Mouse (Mus musculus) kidney, adult 2 months (tissue): Measurements from ENCODE around the gene Cdc42se2. TPM values are rescaled to one million over a fixed set of nuclear protein-coding genes. Genes with fewer than 3 reads are reported as not detected.

ENCODE experiments used
- DNase-seq: peaks from one replicate; pipeline ENCODE4 v3.0.0; 2021
- H3K27ac ChIP-seq: fragments of 200-500 bp; 2 replicates; pipeline ENCODE4 v1.5.1; 2012; ENCODE audit warnings: low read depth, low read length, control low read depth, inconsistent platforms; ENCODE audit not compliant: insufficient read depth
- H3K27me3 ChIP-seq: fragments of 200-500 bp; replicated peaks from 2 replicates; pipeline ENCODE4 v1.6.1; 2012; ENCODE audit warnings: mild to moderate bottlenecking, moderate library complexity, low read length, inconsistent platforms; ENCODE audit not compliant: control insufficient read depth, insufficient read depth
- H3K36me3 ChIP-seq: fragments of 200-500 bp; 2 replicates; pipeline ENCODE4 v1.6.1; 2012; ENCODE audit warnings: mild to moderate bottlenecking, moderate library complexity, low read length, inconsistent platforms; ENCODE audit not compliant: control insufficient read depth, insufficient read depth
- H3K4me1 ChIP-seq: fragments of 200-500 bp; 2 replicates; pipeline ENCODE4 v1.6.1; 2011; ENCODE audit warnings: low read length; ENCODE audit not compliant: control insufficient read depth, insufficient read depth
- H3K4me3 ChIP-seq: fragments of 200-500 bp; 2 replicates; pipeline ENCODE4 v1.5.1; 2011; ENCODE audit warnings: mild to moderate bottlenecking, low read depth, low read length, control low read depth; ENCODE audit not compliant: insufficient read depth
- CTCF ChIP-seq: fragments of 200-500 bp; conservative IDR thresholded peaks from 2 replicates; pipeline ENCODE4 v1.5.1; 2011; ENCODE audit warnings: low read depth, mild to moderate bottlenecking, control low read depth, low read length, moderate library complexity, mixed read lengths; ENCODE audit not compliant: insufficient read depth, insufficient read length
- POLR2A ChIP-seq: fragments of 200-500 bp; IDR thresholded peaks from one replicate; pipeline ENCODE4 v1.6.1; 2011; ENCODE audit warnings: low read depth, low read length, control low read depth
- WGBS: fragments of 180-500 bp; shearing (Covaris S2); methylation state at CpG from one replicate; pipeline ENCODE4 v1.1.7; 2018; 5-methylcytosine and 5-hydroxymethylcytosine counted together
- polyA plus RNA-seq: library from polyadenylated mRNA; depleted of rRNA; stranded (reverse); fragments of >200 nt; gene quantifications from 2 replicates; pipeline ENCODE4 v1.2.3, GENCODE M21; 2012

Gene Cdc42se2
- polyA plus RNA-seq, 1 experiment, result 30.6 TPM

DNA sequence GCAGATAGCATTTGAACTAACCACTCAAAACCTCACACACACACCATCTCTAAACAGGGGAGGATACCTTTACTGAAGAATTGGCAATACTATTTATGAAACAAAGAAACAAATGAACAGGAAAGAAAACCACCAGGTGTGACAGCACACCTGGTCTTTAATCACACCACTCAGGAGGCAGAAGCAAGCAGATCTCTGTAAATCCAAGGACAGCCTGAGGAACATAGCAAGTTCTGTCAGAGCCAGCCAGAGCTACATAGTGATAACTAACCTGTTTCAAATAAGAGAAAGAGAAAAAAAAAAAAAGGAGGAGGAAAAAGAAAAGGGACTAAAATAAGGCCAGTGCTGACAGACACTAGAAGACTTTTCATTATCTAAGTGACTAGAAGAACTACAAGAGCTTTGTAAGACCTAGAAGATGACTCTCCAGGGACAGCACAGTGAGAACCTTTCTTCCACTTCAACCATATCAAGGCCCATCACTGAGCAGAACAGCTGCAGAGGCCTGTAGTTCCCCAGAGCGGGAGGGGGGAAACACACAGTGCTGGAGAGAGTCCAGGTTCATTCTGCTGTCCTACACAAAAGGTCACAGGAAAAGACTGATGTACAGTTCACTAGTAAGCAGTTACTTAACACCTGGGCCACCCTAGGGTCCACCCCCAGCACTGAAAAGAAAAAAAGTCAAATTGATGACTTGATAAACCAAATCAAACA lies 9.2 kb downstream of the Cdc42se2 start:
- H3K27ac ChIP-seq, result no peak overlapping the region
- TF ChIP-seq CTCF (no peak), POLR2A (no peak)
- no peaks in the 10 kb centered on the region for H3K36me3 ChIP-seq
- 25% methylated on average over 1 of the region's 1 CpGs for whole genome bisulfite sequencing
- DNase-seq, result peak; percentile 40
- no peak overlapping the region for H3K4me3 ChIP-seq
- 0 out of 2 replicates have a peak, but pooled peaks cover 3% of the 10 kb centered on the region for H3K4me1 ChIP-seq
- H3K27me3 ChIP-seq, result no peaks in the 10 kb centered on the region

DNA sequence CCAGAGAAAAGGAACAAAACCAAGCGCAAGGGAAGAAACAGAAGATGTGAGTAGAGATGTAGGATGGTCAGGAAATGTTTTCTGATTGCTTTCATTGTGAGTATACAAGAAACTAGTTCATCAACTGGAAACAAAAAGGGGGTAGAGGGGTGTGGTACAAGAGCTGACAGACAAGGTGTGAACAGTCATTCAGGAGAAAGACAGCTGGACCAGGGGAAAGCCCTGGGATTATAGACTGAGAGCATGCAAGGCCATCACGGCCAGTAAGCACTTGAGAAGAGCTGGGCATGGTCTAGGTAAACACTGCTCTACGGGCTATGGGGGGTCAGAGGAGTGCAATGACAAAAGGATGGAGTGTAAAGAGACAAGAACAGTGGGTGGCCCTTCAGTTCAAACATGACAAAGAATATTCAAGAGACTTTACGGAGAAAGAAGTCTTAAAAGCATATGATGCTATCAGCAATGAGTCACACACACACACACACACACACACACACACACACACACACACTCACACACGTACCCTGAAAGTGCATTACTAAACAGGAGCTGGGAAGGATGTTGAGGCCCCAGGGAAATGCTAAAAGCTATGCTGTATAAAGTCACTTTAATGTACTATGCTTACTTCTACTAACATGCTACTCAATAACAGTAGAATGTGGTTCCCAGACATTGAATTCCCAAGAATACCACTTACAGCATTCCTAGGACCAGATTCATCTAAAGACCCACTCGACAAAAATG lies 9.9 kb downstream of the Cdc42se2 start:
- 88% methylated on average over 6 of the region's 6 CpGs for WGBS
- Histone ChIP-seq H3K27me3 (no peaks in the 10 kb centered on the region), H3K36me3 (no peaks in the 10 kb centered on the region), H3K27ac (no peak overlapping the region), H3K4me3 (no peak overlapping the region), H3K4me1 (0 out of 2 replicates have a peak, but pooled peaks cover 3% of the 10 kb centered on the region)
- DNase-seq, result no peak
- TF ChIP-seq POLR2A (no peak), CTCF (no peak)

DNA sequence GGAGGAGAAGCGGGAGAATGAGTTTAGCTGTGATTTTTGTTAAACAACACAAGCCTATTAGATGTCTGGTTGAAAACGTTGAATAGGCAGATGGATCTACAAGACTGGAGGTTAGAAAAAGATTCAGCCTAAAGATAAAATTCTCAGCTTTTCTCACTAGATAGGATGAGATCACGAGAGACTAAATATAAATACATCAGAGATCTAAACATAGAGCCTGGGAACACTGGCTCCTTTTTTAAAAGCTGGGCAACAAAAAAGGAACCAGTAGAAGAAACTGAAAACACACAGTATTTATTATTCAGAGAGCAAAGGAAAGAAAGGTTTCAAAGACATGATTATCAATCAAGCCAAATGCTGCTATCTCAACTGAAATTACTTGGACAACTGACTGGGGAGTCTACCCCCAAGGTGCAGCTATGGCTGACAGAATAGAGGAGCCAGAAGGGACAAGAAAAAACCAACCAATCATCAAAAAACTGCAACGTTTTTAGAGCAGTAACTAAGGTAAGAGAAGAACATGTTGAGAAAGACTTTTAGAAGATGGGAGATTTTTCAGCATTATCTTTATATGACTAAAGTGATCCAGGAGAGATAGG lies 10.6 kb downstream of the Cdc42se2 start:
- H3K27ac ChIP-seq, result no peak overlapping the region
- TF ChIP-seq CTCF (no peak), POLR2A (no peak)
- no peaks in the 10 kb centered on the region for H3K27me3 ChIP-seq
- no peaks in the 10 kb centered on the region for H3K36me3 ChIP-seq
- H3K4me3 ChIP-seq, result no peak overlapping the region
- 72% methylated on average over 4 of the region's 4 CpGs for WGBS
- 0 out of 2 replicates have a peak, but pooled peaks cover 3% of the 10 kb centered on the region for H3K4me1 ChIP-seq
- no peak for DNase-seq

DNA sequence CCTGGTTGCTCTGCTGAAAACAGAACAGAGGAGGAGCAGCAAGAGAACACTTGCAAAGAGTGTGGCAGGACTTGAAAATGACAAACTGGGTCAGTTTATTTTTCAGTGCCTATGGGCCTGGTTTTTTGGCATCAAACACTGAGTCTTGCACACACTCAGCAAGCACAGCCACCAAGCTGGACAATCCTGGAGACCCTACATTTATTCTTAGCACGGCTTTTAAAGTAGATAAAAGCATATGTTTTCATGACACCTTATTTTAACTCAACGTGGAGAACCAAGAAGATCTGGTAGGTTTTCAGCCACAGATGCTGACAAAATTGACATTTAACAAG lies 11.1 kb downstream of the Cdc42se2 start:
- WGBS, result 86% methylated on average over 2 of the region's 2 CpGs
- Histone ChIP-seq H3K4me1 (0 out of 2 replicates have a peak, but pooled peaks cover 3% of the 10 kb centered on the region), H3K4me3 (no peak overlapping the region), H3K27me3 (no peaks in the 10 kb centered on the region), H3K36me3 (no peaks in the 10 kb centered on the region), H3K27ac (peak overlapping the region; percentile 47; the same call in 1 of the 2 replicates)
- no peak for DNase-seq
- no peak for TF ChIP-seq POLR2A
- TF ChIP-seq CTCF, result no peak

DNA sequence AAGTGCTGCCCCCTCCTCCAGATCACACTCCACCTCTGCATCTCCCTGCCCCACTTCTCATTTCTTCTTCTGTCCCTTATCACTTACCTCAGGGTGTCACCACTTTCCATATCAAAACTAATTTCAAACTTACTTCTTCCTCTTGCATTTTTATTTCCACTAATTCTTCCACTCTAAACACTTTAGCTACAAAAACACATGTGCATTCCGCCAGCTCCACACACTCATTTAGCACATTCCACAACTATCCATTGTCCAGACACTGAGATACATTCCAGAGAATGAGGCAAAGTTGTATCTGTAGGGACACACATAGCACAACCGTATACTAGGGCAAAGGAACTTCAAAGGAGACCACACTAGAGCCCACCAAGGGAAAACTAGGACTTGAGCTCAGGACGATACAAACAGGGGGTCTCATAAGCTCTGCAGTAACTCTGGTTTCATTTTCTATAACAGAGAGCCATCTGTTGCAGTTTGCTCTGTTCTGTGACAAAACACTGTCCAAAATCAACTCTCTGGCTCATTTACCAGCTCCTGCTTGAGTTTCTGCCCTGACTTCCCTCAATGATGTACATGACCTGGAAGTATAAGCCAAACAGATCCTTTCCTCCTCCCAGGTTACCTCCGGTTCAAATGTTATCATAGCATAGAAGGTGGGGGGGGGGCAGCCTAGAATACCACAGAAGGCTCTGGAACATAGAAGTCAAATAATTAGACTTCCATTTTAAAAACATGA lies 11.7 kb downstream of the Cdc42se2 start:
- no peaks in the 10 kb centered on the region for H3K27me3 ChIP-seq
- WGBS, result 46% methylated on average over 4 of the region's 4 CpGs
- no peaks in the 10 kb centered on the region for H3K36me3 ChIP-seq
- DNase-seq, result no peak
- H3K27ac ChIP-seq, result peak overlapping the region; percentile 47; the same call in 1 of the 2 replicates
- no peak for TF ChIP-seq CTCF
- TF ChIP-seq POLR2A, result no peak
- no peak overlapping the region for H3K4me3 ChIP-seq
- H3K4me1 ChIP-seq, result 0 out of 2 replicates have a peak, but pooled peaks cover 3% of the 10 kb centered on the region

DNA sequence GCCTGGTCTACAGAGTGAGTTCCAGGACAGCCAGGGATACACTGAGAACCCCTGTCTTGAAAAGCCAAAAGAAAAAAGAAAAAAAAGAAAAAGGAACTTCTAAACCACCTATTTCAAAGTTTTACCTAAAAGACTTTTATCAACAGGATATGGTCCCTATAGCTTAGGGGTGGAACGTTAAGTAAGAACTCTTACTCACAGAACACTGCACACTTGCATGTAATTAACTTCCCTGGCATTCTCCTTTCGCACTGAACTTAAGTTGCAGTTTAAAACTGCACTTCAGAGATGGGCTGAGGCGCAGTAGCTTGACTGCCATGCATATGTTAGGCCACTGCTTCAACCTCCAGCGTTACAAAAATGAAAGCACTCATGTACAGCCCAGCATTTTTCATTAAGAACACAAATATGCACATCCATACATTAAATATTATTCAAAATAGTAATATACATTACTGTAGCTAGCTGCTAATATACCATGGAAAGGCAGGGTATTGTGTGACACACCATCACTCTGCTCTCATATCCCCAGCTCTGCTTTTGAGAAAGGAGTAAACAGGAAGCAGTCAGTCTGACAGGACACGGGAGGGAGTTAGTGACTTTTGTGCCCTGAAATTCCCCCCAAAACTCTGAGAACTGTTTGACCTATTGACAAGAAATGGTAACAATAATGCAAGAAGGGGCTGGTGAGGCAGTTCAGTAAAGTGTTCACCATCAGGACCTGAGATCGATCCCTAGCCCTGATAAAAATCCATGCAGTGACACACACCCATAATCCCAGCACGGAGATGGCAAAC lies 13.0 kb downstream of the Cdc42se2 start:
- H3K27ac ChIP-seq, result peak overlapping the region; percentile 2; the same call in 1 of the 2 replicates
- no peaks in the 10 kb centered on the region for H3K27me3 ChIP-seq
- no peak overlapping the region for H3K4me3 ChIP-seq
- 0 out of 2 replicates have a peak, but pooled peaks cover 3% of the 10 kb centered on the region for H3K4me1 ChIP-seq
- 64% methylated on average over 7 of the region's 7 CpGs for WGBS
- peak; percentile 25 for DNase-seq
- TF ChIP-seq CTCF (no peak), POLR2A (no peak)
- no peaks in the 10 kb centered on the region for H3K36me3 ChIP-seq
